Mouse (Mus musculus) embryonic facial prominence, embryonic 10.5 days (tissue): ENCODE measurements around the gene Twist2. TPM values are rescaled to one million over a fixed set of nuclear protein-coding genes. Genes with fewer than 3 reads are reported as not detected.
A peak's percentile ranks its signal among the peaks of the same experiment; 100 is the strongest.

Source experiments
- DNase-seq: peaks from one replicate; pipeline ENCODE4 v3.0.0-alpha.2; 2017; ENCODE audit warnings: low spot score
- H3K27ac ChIP-seq: fragments of 300-500 bp; sonication (generic); replicated peaks from 2 replicates; pipeline ENCODE4 v1.5.1; 2016; ENCODE audit warnings: mild to moderate bottlenecking
- H3K27me3 ChIP-seq: fragments of 300-500 bp; sonication (generic); replicated peaks from 2 replicates; pipeline ENCODE4 v1.6.1; 2016; ENCODE audit warnings: low read depth, mild to moderate bottlenecking; ENCODE audit not compliant: poor library complexity, severe bottlenecking
- H3K36me3 ChIP-seq: fragments of 300-500 bp; sonication (generic); replicated peaks from 2 replicates; pipeline ENCODE4 v1.6.1; 2016; ENCODE audit warnings: mild to moderate bottlenecking, moderate library complexity
- H3K4me1 ChIP-seq: fragments of 300-500 bp; sonication (generic); 2 replicates; pipeline ENCODE4 v1.6.1; 2016
- H3K4me3 ChIP-seq: fragments of 300-500 bp; sonication (generic); 2 replicates; pipeline ENCODE4 v1.5.1; 2016; ENCODE audit warnings: mild to moderate bottlenecking, moderate library complexity
- H3K9me3 ChIP-seq: fragments of 300-500 bp; sonication (generic); 2 replicates; pipeline ENCODE4 v1.6.1; 2016; ENCODE audit warnings: mild to moderate bottlenecking
- WGBS: fragments of 180-500 bp; shearing (Covaris S2); methylation state at CpG from one replicate; pipeline ENCODE4 v1.1.7; 2016; 5-methylcytosine and 5-hydroxymethylcytosine counted together
- polyA plus RNA-seq: library from polyadenylated mRNA; unstranded; fragments of >200 nt; fragmentation: Nextera tagmentation; extraction: Ambion mirVana; gene quantifications from 2 replicates; pipeline ENCODE4 v1.2.1, GENCODE M21; 2016

Twist2 gene
- polyA plus RNA-seq, 1 experiment from 2014 or later: 55.3 TPM

DNA sequence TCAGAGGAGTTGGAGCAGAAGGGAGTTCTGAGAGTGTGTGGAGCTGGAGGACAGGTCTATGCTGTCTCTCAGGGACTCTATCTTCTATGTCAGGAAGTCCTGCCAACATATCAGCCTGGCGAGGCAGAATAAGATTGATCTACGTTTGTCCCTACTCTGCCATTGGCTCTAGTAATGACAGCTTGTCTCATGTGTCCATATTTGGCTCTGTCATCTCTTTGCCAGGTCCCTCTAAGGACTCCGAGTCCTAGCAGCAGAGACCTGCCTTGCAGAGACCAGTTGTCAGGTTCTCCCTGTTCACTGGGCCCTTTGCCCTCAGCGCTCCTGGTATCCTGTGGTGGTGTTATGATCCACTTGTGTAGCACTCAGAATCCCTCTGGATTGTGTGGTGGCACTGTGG lies 21.4 kb upstream of the Twist2 start:
- DNase-seq: no peak
- no peak overlapping the region for H3K4me3 ChIP-seq
- no peak overlapping the region for H3K27ac ChIP-seq
- H3K4me1 ChIP-seq: no peaks in the 10 kb centered on the region
- 85% methylated on average over 4 of the region's 4 CpGs for WGBS
- peaks cover 8% of the 10 kb centered on the region; the same call in 1 of the 2 replicates for H3K27me3 ChIP-seq
- no peaks in the 10 kb centered on the region for H3K9me3 ChIP-seq
- no peaks in the 10 kb centered on the region for H3K36me3 ChIP-seq

DNA sequence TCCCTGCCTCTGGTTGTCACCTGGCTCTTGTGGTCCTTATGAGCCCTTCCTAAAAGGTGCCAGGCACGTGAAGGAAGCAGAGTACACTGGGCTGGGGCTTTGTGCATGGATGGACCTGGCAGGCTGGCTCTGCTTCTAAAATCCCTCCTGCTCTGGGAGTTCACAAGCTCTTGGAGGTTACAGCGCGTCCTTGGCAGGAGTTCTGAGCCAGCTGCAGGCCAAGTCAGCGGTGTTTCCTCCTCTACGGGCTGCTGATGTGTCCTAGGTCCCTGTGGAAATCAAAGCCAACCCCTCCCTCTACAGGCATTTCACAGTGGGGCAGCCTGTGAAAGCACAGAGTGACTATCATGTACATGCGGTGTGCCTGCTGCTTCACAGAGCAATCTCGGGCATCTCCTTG lies 20.1 kb upstream of the Twist2 start:
- 82% methylated on average over 7 of the region's 7 CpGs for WGBS
- no peak for DNase-seq
- peaks cover 8% of the 10 kb centered on the region; the same call in 1 of the 2 replicates for H3K27me3 ChIP-seq

DNA sequence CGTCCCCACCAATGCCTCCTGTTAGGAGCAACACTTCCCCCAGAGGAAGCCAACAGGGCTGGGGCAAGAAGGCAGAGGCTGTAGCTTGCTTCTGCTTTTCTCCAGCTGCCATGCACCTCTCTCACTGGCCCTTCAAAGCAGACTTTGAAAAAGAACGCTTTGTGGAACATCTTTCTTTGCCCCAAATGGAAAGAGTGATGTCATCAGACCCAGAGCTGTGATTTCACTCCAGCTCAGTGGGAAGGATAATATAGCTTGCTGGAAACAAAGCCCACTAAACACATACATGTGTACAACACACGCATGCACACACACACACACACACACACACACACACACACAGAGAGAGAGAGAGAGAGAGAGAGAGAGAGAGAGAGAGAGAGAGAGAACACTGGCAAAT lies 17.1 kb upstream of the Twist2 start:
- WGBS: 77% methylated on average over 3 of the region's 3 CpGs
- DNase-seq: no peak
- H3K4me3 ChIP-seq: no peak overlapping the region

More for the DNA sequence above, 20.1 kb upstream of the Twist2 start:
- Histone ChIP-seq H3K9me3 (no peaks in the 10 kb centered on the region), H3K4me1 (no peaks in the 10 kb centered on the region), H3K36me3 (no peaks in the 10 kb centered on the region), H3K4me3 (no peak overlapping the region), H3K27ac (no peak overlapping the region)

DNA sequence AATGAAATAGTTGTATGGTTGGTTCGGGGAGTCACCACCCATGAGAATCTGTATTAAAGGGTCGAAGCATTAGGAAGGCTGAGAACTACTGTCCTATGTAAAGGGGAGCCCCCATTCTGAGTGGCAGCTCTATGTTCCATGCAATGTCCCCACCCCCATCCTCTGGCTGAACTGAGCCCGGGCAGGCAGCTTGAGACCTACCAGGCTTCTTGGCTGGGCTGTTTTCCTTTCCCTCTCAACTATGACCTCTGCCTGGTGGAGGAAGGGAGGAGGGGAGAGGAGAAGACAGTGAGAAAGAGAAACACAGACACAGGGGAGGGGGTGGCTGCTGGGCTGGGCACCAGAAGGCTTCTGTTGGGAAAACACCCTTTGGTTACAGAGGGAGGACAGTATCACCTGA lies 1.9 kb upstream of the Twist2 start:
- peak; percentile 69 for DNase-seq
- Histone ChIP-seq H3K4me3 (peak overlapping the region; percentile 77), H3K9me3 (no peaks in the 10 kb centered on the region), H3K36me3 (no peaks in the 10 kb centered on the region), H3K27me3 (peaks cover 72% of the 10 kb centered on the region), H3K4me1 (peaks cover 45% of the 10 kb centered on the region), H3K27ac (peak overlapping the region; percentile 95)
- 43% methylated on average over 3 of the region's 3 CpGs for WGBS

More for the DNA sequence above, 17.1 kb upstream of the Twist2 start:
- Histone ChIP-seq H3K27me3 (peaks cover 8% of the 10 kb centered on the region; the same call in 1 of the 2 replicates), H3K4me1 (no peaks in the 10 kb centered on the region), H3K27ac (no peak overlapping the region), H3K9me3 (no peaks in the 10 kb centered on the region), H3K36me3 (no peaks in the 10 kb centered on the region)

DNA sequence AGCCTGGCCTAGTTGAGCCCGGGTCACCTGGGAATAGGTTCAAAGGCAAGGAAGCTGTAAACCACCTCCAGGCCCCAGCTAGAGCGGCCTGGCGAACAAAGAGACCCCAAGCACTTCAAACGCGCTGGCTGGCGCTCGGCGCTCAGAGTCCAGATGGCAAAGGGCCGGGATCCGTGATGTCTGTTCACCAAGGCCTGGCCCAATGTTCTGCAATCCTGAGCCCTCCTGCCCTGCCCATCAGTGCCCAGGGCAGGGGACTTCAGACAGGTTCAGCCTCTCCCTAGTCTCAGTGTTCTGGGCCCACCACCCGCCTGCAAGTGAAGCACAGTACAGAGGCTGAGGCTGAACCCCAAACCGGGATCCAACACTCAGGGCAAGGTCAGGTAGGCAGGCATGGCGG lies 913 bp upstream of the Twist2 start:
- Histone ChIP-seq H3K27ac (peak overlapping the region; percentile 95), H3K36me3 (0 out of 2 replicates have a peak, but pooled peaks cover 2% of the 10 kb centered on the region), H3K27me3 (peaks cover 80% of the 10 kb centered on the region), H3K9me3 (no peaks in the 10 kb centered on the region), H3K4me1 (peaks cover 53% of the 10 kb centered on the region), H3K4me3 (peak overlapping the region; percentile 77)
- WGBS: 13% methylated on average over 13 of the region's 13 CpGs
- peak; percentile 81 for DNase-seq

DNA sequence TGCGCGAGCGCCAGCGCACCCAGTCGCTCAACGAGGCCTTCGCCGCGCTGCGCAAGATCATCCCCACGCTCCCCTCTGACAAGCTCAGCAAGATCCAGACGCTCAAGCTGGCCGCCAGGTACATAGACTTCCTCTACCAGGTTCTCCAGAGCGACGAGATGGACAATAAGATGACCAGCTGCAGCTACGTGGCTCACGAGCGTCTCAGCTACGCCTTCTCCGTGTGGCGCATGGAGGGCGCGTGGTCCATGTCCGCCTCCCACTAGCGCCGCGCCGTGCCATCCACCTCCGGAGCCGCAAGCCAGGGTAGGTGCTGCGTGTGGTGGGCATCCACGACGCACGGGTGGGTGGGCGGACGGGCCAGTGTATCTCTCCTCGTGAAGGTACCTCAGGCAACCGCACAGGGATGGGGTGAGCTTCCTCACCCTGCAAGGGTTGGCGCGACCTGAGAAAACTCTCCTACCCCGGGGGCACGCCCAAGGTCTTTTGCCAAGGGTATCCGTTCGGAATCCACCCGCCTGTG lies 644 bp downstream of the Twist2 start:
- no peak for DNase-seq

DNA sequence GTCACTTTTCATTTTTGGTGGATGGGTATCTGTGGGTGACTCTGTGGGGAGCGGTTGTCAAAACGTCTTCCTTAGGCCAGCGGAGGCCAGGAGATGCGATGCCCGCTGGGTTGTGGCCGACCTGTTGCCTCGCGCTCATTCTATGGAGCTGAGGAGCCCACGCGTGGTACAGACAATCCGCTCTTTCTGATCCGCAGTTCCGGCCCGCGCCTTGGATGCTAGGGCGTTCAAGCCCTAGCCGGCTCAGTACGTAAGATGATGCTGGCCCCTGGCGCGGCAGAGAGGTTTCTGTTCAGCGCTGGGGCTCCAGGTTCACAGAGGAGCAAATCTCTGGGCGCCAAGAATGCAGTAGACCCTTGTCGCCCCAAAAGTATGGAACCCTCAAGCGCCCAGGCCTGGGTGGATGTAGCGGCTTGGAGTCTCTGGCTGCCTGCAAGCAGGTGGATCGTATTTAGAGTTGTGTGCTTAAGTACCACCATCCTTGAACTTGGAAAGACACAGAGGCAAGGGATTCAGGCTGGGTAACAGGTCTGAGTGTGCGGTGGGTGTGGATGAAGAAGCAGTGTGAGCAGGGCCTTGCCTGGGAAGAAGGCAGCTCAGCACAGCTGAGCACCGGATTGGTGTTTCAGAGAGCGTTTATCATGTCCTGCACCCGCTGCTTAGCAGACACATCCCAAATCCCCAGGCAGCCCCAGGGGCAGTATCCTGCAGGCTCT lies 1.3 kb downstream of the Twist2 start:
- Histone ChIP-seq H3K4me1 (peaks cover 66% of the 10 kb centered on the region), H3K36me3 (0 out of 2 replicates have a peak, but pooled peaks cover 7% of the 10 kb centered on the region), H3K9me3 (no peaks in the 10 kb centered on the region), H3K27ac (peak overlapping the region; percentile 95), H3K4me3 (peak overlapping the region; percentile 77), H3K27me3 (peaks cover 77% of the 10 kb centered on the region)
- peak; percentile 58 for DNase-seq
- 5% methylated on average over 30 of the region's 30 CpGs for WGBS

More for the DNA sequence above, 644 bp downstream of the Twist2 start:
- Histone ChIP-seq H3K27ac (peak overlapping the region; percentile 95), H3K9me3 (no peaks in the 10 kb centered on the region), H3K27me3 (peaks cover 83% of the 10 kb centered on the region), H3K36me3 (0 out of 2 replicates have a peak, but pooled peaks cover 7% of the 10 kb centered on the region), H3K4me3 (peak overlapping the region; percentile 77), H3K4me1 (peaks cover 60% of the 10 kb centered on the region)
- WGBS: 2% methylated on average over 45 of the region's 45 CpGs

DNA sequence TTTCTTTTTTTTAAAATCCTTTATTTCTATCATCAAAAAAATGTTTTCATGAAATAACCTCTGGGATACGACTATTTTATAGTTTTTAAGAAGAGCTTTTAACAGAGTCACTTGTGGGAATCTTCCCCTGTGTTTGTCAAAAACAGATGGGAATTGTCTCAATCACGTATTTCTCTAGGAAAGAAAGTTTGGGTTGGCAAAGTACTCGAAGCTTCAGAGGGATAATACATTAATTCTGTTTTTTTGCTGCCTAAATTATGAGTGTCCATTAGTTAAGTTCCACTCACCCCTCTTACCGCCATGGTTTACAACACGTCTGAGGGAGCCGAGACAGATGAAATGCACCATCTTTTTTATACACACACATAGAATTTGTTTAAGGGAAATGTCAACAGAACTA lies 2.2 kb downstream of the Twist2 start:
- WGBS: 69% methylated on average over 6 of the region's 6 CpGs
- DNase-seq: no peak
- Histone ChIP-seq H3K4me1 (peaks cover 68% of the 10 kb centered on the region), H3K9me3 (no peaks in the 10 kb centered on the region), H3K27ac (no peak overlapping the region), H3K4me3 (peak overlapping the region; percentile 77), H3K36me3 (0 out of 2 replicates have a peak, but pooled peaks cover 7% of the 10 kb centered on the region), H3K27me3 (peaks cover 71% of the 10 kb centered on the region)

DNA sequence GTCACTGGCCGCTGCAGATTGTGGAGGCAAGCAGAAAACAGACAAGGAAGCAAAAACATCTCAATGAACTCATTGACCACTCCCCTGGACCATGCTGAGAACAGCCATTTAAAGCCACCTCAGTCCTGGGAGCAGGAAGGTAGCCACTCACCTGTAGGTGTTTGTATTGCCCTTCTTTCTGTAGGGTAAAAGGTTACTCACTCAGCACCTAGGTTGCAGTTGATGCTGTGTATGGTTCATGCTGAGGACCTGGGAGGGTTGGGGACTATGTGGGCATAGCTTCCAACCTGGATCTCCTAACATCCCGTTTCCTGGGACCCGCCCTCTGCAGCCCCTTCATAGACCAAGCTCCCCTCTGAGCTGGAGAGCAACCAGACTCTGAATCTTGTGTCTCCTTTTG lies 14.8 kb downstream of the Twist2 start:
- no peak overlapping the region for H3K4me3 ChIP-seq
- H3K4me1 ChIP-seq: peaks cover 10% of the 10 kb centered on the region; the same call in 1 of the 2 replicates
- no peaks in the 10 kb centered on the region for H3K9me3 ChIP-seq
- H3K36me3 ChIP-seq: peaks cover 13% of the 10 kb centered on the region
- H3K27ac ChIP-seq: no peak overlapping the region
- no peak for DNase-seq
- no peaks in the 10 kb centered on the region for H3K27me3 ChIP-seq
- 84% methylated on average over 3 of the region's 3 CpGs for WGBS

DNA sequence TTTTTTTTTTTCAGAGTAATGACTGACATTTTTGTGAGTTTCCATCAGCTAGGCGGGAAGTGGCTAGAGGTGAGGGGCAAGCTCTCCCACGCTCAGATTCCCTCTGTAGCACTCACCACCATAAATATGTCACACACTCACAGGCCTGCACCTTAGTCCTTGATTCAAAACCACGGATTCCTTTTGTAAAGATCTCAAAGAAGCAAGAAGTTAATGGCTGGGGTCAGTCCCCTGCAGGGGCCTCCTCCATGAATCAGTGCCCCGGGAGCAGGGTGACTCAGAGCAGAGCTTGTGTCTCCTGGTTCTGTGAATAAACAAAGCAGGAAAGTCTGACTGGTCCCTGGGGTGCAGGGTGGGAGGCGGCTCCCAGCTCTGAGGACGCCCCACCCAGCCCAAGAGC lies 15.3 kb downstream of the Twist2 start:
- H3K36me3 ChIP-seq: peaks cover 13% of the 10 kb centered on the region
- no peak overlapping the region for H3K4me3 ChIP-seq
- DNase-seq: no peak
- no peaks in the 10 kb centered on the region for H3K9me3 ChIP-seq
- WGBS: 50% methylated on average over 6 of the region's 6 CpGs
- no peak overlapping the region; the same call in 1 of the 2 replicates for H3K27ac ChIP-seq
- H3K27me3 ChIP-seq: no peaks in the 10 kb centered on the region
- peaks cover 10% of the 10 kb centered on the region; the same call in 1 of the 2 replicates for H3K4me1 ChIP-seq

DNA sequence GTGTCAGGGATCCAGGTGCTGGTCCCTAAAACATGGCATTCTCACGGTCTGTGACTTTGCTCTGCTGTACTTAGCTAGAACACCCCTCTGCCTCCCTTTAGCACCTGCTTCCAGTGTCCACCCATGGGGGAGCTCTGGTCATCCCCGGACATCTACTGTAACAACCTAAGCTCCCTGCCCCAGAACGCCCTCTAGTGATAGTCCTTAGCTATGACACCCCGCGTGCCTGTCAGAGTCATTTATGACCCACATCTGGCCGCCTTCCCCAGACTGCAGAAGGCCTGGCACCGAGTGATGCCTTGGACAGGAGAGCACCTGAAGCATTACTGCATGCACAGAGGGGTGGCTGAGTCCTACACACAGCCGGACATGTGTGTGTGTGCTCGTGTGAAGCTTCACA lies 18.0 kb downstream of the Twist2 start:
- no peaks in the 10 kb centered on the region for H3K9me3 ChIP-seq
- H3K36me3 ChIP-seq: peaks cover 13% of the 10 kb centered on the region
- 60% methylated on average over 9 of the region's 9 CpGs for WGBS
- H3K4me3 ChIP-seq: no peak overlapping the region
- peaks cover 24% of the 10 kb centered on the region for H3K4me1 ChIP-seq
- H3K27ac ChIP-seq: no peak overlapping the region
- no peaks in the 10 kb centered on the region for H3K27me3 ChIP-seq
- peak; percentile 50 for DNase-seq

DNA sequence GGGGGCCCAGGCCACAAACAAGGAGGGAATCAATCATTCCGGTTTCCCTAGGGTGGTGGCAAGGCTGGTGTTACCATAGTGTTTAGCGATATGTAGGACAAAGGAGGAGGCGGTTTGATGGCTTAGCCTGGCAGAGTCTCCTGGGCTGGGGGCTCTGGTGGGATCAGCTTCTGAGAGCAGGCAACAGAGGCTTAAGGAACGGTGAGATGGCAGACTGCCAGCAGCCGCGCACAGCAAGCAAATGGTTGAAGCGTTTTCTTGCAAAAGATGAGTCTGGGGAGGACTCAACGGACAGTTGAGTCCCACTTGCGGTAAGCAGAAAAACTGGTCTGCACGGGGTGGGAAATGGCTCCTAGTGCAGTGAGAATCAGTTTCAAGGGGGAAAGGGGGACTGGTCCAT lies 19.3 kb downstream of the Twist2 start:
- peaks cover 13% of the 10 kb centered on the region for H3K36me3 ChIP-seq
- WGBS: 89% methylated on average over 10 of the region's 10 CpGs
- H3K27me3 ChIP-seq: no peaks in the 10 kb centered on the region
- no peak overlapping the region for H3K27ac ChIP-seq
- peaks cover 35% of the 10 kb centered on the region for H3K4me1 ChIP-seq
- H3K9me3 ChIP-seq: no peaks in the 10 kb centered on the region
- DNase-seq: no peak
- H3K4me3 ChIP-seq: no peak overlapping the region

DNA sequence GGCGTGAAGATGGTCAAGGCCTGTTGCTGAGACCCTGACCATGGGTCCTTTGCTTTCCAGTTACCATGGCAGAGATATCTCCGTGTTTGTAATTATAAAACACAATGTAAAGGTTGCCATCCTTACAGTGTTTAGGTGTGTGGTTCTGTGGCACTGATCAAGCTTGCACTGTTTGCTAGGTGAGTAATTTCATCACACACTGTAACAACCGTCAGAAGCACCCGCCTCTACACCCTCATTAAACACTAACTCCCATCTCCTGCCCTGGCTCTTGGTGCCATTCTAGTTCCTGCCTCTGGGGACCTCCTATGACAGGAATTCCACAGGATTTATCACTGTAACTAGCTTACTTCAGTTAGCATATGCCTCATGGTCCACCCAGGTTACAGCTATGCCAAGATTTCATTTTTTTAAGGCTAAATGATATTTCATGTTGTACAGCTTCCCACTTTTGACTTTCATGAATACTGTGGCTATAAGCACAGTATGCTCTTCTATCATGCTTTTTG lies 21.1 kb downstream of the Twist2 start:
- H3K27ac ChIP-seq: no peak overlapping the region
- peaks cover 41% of the 10 kb centered on the region for H3K4me1 ChIP-seq
- no peak for DNase-seq
- H3K4me3 ChIP-seq: no peak overlapping the region
- WGBS: 88% methylated on average over 4 of the region's 4 CpGs
- H3K9me3 ChIP-seq: no peaks in the 10 kb centered on the region
- no peaks in the 10 kb centered on the region for H3K27me3 ChIP-seq
- H3K36me3 ChIP-seq: peaks cover 7% of the 10 kb centered on the region
